Comparison of ENCODE assay signal across 22 mouse cellular contexts in the genomic region with DNA sequence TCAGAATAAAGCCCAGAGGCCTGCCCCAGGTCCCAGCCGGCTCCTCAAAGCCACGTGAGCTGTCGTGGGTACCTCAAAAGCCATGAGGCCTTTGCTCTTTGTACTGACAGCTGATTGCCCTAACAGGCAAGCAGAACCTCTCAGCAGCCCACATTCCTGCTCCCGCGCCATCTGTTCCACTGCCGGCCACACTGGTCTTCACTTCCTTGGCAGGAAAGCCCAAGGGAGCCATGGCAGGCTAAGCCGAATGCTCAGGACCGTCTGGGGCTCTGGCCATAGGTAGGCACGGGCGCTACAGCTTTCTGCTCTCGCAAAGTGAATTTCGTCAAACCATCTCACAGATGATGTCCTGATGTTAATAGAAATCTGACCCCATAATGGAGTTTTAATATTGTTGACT. TPM values are rescaled to one million over a fixed set of nuclear protein-coding genes. Genes with fewer than 3 reads are reported as not detected.
A peak's percentile ranks its signal among the peaks of the same experiment; 100 is the strongest.
DNase-seq lines count a peak whose midpoint lies in the region; ATAC-seq lines count a peak whose summit lies in the region.
"Had no signal": no experiment of that assay in that cellular context is flagged by ENCODE, and none has a peak within 500 bp of the region (broad histone marks: within the 10 kb centered on the region; RNA-seq: fewer than 3 reads in every experiment).

No protein-coding gene starts in this region.

- DNase-seq in forebrain, embryonic 10.5 days (ENCODE audit: extremely low spot score, low spot score) = no peak
- peak; percentile 75 to 84 for DNase-seq in cerebellum, adult 18-20 months
- peak; percentile 72 to 74 for DNase-seq in cerebellum, postnatal 36 days
- no peak for DNase-seq in adrenal gland, adult 8-10 months
- DNase-seq in spleen, postnatal 4 days (ENCODE audit: low spot score in 2 of 2) = no peak
- DNase-seq in right cerebral cortex, adult 2 months (ENCODE audit: low spot score in 2 of 2) = no peak
- DNase-seq: adrenal gland, postnatal 10 days; embryo, embryonic 11 days; gastrocnemius, postnatal 36 days; heart, postnatal 14 days; layer of hippocampus, postnatal 36 days; lung, embryonic 14.5 days; right cerebral cortex, postnatal 4 days had no signal

- H3K4me1 ChIP-seq in forebrain, embryonic 10.5 days = peaks cover 58% of the 10 kb centered on the region
- H3K4me1 ChIP-seq in forebrain, embryonic 12.5 days = peaks cover 30% of the 10 kb centered on the region
- H3K4me1 ChIP-seq in midbrain, embryonic 12.5 days = peaks cover 38% of the 10 kb centered on the region

- no peaks in the 10 kb centered on the region for H3K36me3 ChIP-seq in forebrain, embryonic 10.5 days (replicated peaks)
- no peaks in the 10 kb centered on the region for H3K36me3 ChIP-seq in forebrain, embryonic 12.5 days (replicated peaks)
- H3K36me3 ChIP-seq in midbrain, embryonic 12.5 days = no peaks in the 10 kb centered on the region
- H3K36me3 ChIP-seq: limb, embryonic 10.5 days; neural tube, embryonic 15.5 days had no signal

- H3K9ac ChIP-seq in forebrain, embryonic 12.5 days = no peak overlapping the region
- H3K9ac ChIP-seq in midbrain, embryonic 12.5 days (replicated peaks) = no peak overlapping the region
- H3K9ac ChIP-seq: forebrain, embryonic 13.5 days; lung, embryonic 14.5 days; neural tube, embryonic 15.5 days had no signal

- no peak overlapping the region for H3K4me2 ChIP-seq in forebrain, embryonic 12.5 days
- no peak overlapping the region for H3K4me2 ChIP-seq in midbrain, embryonic 12.5 days (replicated peaks)
- H3K4me2 ChIP-seq: forebrain, embryonic 13.5 days; heart, embryonic 11.5 days; liver, embryonic 11.5 days; lung, embryonic 14.5 days; neural tube, embryonic 15.5 days had no signal

- ATAC-seq in forebrain, embryonic 12.5 days (ENCODE audit: low FRiP score) = no peak
- ATAC-seq in midbrain, embryonic 12.5 days (ENCODE audit: low FRiP score, low read depth) = peak; percentile 48; the same call in 1 of the 2 replicates
- ATAC-seq: forebrain, embryonic 13.5 days; intestine, postnatal 0 days had no signal

- 90% methylated on average over 12 of the region's 12 CpGs for WGBS in forebrain, embryonic 10.5 days
- 80% methylated on average over 12 of the region's 12 CpGs for WGBS in forebrain, embryonic 12.5 days
- WGBS in midbrain, embryonic 12.5 days = 76% methylated on average over 12 of the region's 12 CpGs

- no peak overlapping the region for H3K4me3 ChIP-seq in forebrain, embryonic 10.5 days
- H3K4me3 ChIP-seq in forebrain, embryonic 12.5 days (replicated peaks) = no peak overlapping the region
- H3K4me3 ChIP-seq in midbrain, embryonic 12.5 days = no peak overlapping the region
- H3K4me3 ChIP-seq: forebrain, embryonic 13.5 days; limb, embryonic 10.5 days; neural tube, embryonic 15.5 days had no signal

- H3K9me3 ChIP-seq in forebrain, embryonic 10.5 days = no peaks in the 10 kb centered on the region
- H3K9me3 ChIP-seq in forebrain, embryonic 12.5 days = no peaks in the 10 kb centered on the region
- no peaks in the 10 kb centered on the region for H3K9me3 ChIP-seq in midbrain, embryonic 12.5 days
- H3K9me3 ChIP-seq: forebrain, embryonic 13.5 days; limb, embryonic 10.5 days; neural tube, embryonic 15.5 days had no signal

- H3K27ac ChIP-seq in forebrain, embryonic 10.5 days = peak overlapping the region; percentile 58
- H3K27ac ChIP-seq in forebrain, embryonic 12.5 days = no peak overlapping the region
- H3K27ac ChIP-seq in midbrain, embryonic 12.5 days (replicated peaks) = peak overlapping the region; percentile 35
- H3K27ac ChIP-seq: forebrain, embryonic 13.5 days; limb, embryonic 10.5 days; macrophage; neural tube, embryonic 15.5 days had no signal

- H3K27me3 ChIP-seq in forebrain, embryonic 10.5 days (ENCODE audit: poor library complexity, severe bottlenecking) = peaks cover 24% of the 10 kb centered on the region
- peaks cover 72% of the 10 kb centered on the region for H3K27me3 ChIP-seq in forebrain, embryonic 12.5 days
- no peaks in the 10 kb centered on the region; the same call in 1 of the 2 replicates for H3K27me3 ChIP-seq in midbrain, embryonic 12.5 days
- H3K27me3 ChIP-seq: neural tube, embryonic 15.5 days had no signal

RNA-seq across cellular contexts. Expression of gene Glyctk, which starts 16.0 kb away (rescaled TPM):
- polyA plus RNA-seq in forebrain, embryonic 10.5 days (2016; fragmentation: Nextera tagmentation; extraction: Ambion mirVana) = 6.8 and 8.0 TPM in 2 replicates
- polyA plus RNA-seq in forebrain, embryonic 12.5 days (2016; fragmentation: Nextera tagmentation; extraction: Ambion mirVana) = 9.1 and 10.2 TPM in 2 replicates
- 10.8 and 11.0 TPM in 2 replicates for polyA plus RNA-seq in midbrain, embryonic 12.5 days (2016; fragmentation: Nextera tagmentation; extraction: Ambion mirVana)
- total RNA-seq in adrenal gland, adult 8-10 months (2022) = 1 to 10 TPM; 1.9 to 5.4 (median 3.0) TPM

RNA-seq across cellular contexts. Expression of gene Wdr82, which starts 28.8 kb away (rescaled TPM):
- polyA plus RNA-seq in forebrain, embryonic 10.5 days (2016; fragmentation: Nextera tagmentation; extraction: Ambion mirVana) = 28.3 and 30.2 TPM in 2 replicates
- polyA plus RNA-seq in forebrain, embryonic 12.5 days (2016; fragmentation: Nextera tagmentation; extraction: Ambion mirVana) = 38.1 and 41.2 TPM in 2 replicates
- 35.6 and 36.3 TPM in 2 replicates for polyA plus RNA-seq in midbrain, embryonic 12.5 days (2016; fragmentation: Nextera tagmentation; extraction: Ambion mirVana)
- total RNA-seq in adrenal gland, adult 8-10 months (2022) = 100 to 1,000 TPM in 2 of 4 experiments, 10 to 100 TPM in 2; 64.6 to 102 (median 99.7) TPM

RNA-seq across cellular contexts. Expression of gene Col6a4, which starts 45.4 kb away (rescaled TPM):
- polyA plus RNA-seq in forebrain, embryonic 10.5 days (2016; fragmentation: Nextera tagmentation; extraction: Ambion mirVana) = 0.20 TPM in 1 of 2 replicates, not detected in the other
- polyA plus RNA-seq in forebrain, embryonic 12.5 days (2016; fragmentation: Nextera tagmentation; extraction: Ambion mirVana) = 0.27 and 0.70 TPM in 2 replicates
- polyA plus RNA-seq in midbrain, embryonic 12.5 days (2016; fragmentation: Nextera tagmentation; extraction: Ambion mirVana) = 0.29 and 0.32 TPM in 2 replicates
- 1 to 10 TPM in 1 of 4 experiments, under 1 TPM in 3; 0.11 to 1.2 (median 0.58) TPM for total RNA-seq in adrenal gland, adult 8-10 months (2022)
- total RNA-seq: gastrocnemius, postnatal 36 days had no signal
- polyA plus RNA-seq: liver, embryonic 11.5 days; macrophage had no signal

RNA-seq across cellular contexts. Expression of gene Ppm1m, which starts 57.6 kb away (rescaled TPM):
- polyA plus RNA-seq in forebrain, embryonic 10.5 days (2016; fragmentation: Nextera tagmentation; extraction: Ambion mirVana) = 42.0 and 50.7 TPM in 2 replicates
- polyA plus RNA-seq in forebrain, embryonic 12.5 days (2016; fragmentation: Nextera tagmentation; extraction: Ambion mirVana) = 29.6 and 33.3 TPM in 2 replicates
- polyA plus RNA-seq in midbrain, embryonic 12.5 days (2016; fragmentation: Nextera tagmentation; extraction: Ambion mirVana) = 31.9 and 39.1 TPM in 2 replicates
- total RNA-seq in adrenal gland, adult 8-10 months (2022) = 100 to 1,000 TPM in 3 of 4 experiments, 10 to 100 TPM in 1; 95.9 to 143 (median 121) TPM

Comparison
In these comparisons a context has a peak if more than half of its experiments do, and no peak if none do; other contexts are left out.
1. DNase-seq: peak in cerebellum, adult 18-20 months (2 of 2) and cerebellum, postnatal 36 days (2 of 2); none in forebrain, embryonic 10.5 days (single experiment), adrenal gland, adult 8-10 months (single experiment), spleen, postnatal 4 days (0 of 2) and right cerebral cortex, adult 2 months (0 of 2).